Mouse (Mus musculus): ENCODE data around the gene Pinlyp. TPM values are rescaled to one million over a fixed set of nuclear protein-coding genes. Genes with fewer than 3 reads are reported as not detected.

The Pinlyp gene
- polyA plus RNA-seq, 1 experiment from 2014 or later, result not detected

GRCm38 (mm10) chr7:24587330-24588105, 41.6 kb upstream of the Pinlyp start, which contains the start of the genes Ethe1 and Zfp575:
TSS of gene Ethe1 (plus strand) at chr7:24587543.
TSS of gene Zfp575 (minus strand) at chr7:24587641.
- H3K9me3 ChIP-seq (ENCODE audit: control insufficient read depth, low read length), result no peaks in the 10 kb centered on the region
- no peaks in the 10 kb centered on the region for H3K4me1 ChIP-seq (ENCODE audit: control insufficient read depth, insufficient read depth, low read length)
- no peaks in the 10 kb centered on the region for H3K36me3 ChIP-seq (ENCODE audit: control insufficient read depth, insufficient read depth, low read length)
- peaks cover 17% of the 10 kb centered on the region for H3K27me3 ChIP-seq (ENCODE audit: control insufficient read depth, insufficient read depth, low read length)
- H3K4me2 ChIP-seq (ENCODE audit: low read depth, low read length), result peak within 1 kb of the TSS; percentile 68
- H3K27ac ChIP-seq (ENCODE audit: low read depth, low read length), result no peak within 1 kb of the TSS
- peak; percentile 67 for ATAC-seq (ENCODE audit: low read depth)
- peak within 1 kb of the TSS; percentile 51 for H3K4me3 ChIP-seq (ENCODE audit: low read depth, low read length)
- peak within 1 kb of the TSS; percentile 71 for H3K9ac ChIP-seq (replicated peaks; ENCODE audit: low read depth, low read length)
- WGBS, result 6% methylated on average over 30 of the region's 30 CpGs

GRCm38 (mm10) chr7:24586828-24587227, 40.9 kb upstream of the Pinlyp start:
- peak overlapping the region; percentile 71 for H3K9ac ChIP-seq (replicated peaks; ENCODE audit: low read depth, low read length)
- 8% methylated on average over 8 of the region's 8 CpGs for WGBS
- peak; percentile 60 for ATAC-seq (ENCODE audit: low read depth)
- peak overlapping the region; percentile 68 for H3K4me2 ChIP-seq (ENCODE audit: low read depth, low read length)
- no peaks in the 10 kb centered on the region for H3K9me3 ChIP-seq (ENCODE audit: control insufficient read depth, low read length)
- H3K27ac ChIP-seq (ENCODE audit: low read depth, low read length), result no peak overlapping the region
- no peaks in the 10 kb centered on the region for H3K4me1 ChIP-seq (ENCODE audit: control insufficient read depth, insufficient read depth, low read length)
- peaks cover 17% of the 10 kb centered on the region for H3K27me3 ChIP-seq (ENCODE audit: control insufficient read depth, insufficient read depth, low read length)
- H3K4me3 ChIP-seq (ENCODE audit: low read depth, low read length), result peak overlapping the region; percentile 51
- no peaks in the 10 kb centered on the region for H3K36me3 ChIP-seq (ENCODE audit: control insufficient read depth, insufficient read depth, low read length)

GRCm38 (mm10) chr7:24585995-24586394, 40.1 kb upstream of the Pinlyp start:
- WGBS, result 46% methylated on average over 16 of the region's 16 CpGs
- H3K4me3 ChIP-seq (ENCODE audit: low read depth, low read length), result no peak overlapping the region
- H3K27ac ChIP-seq (ENCODE audit: low read depth, low read length), result no peak overlapping the region
- no peaks in the 10 kb centered on the region for H3K36me3 ChIP-seq (ENCODE audit: control insufficient read depth, insufficient read depth, low read length)
- ATAC-seq (ENCODE audit: low read depth), result peak; percentile 19; the same call in 1 of the 2 replicates
- H3K4me2 ChIP-seq (ENCODE audit: low read depth, low read length), result no peak overlapping the region
- no peak overlapping the region for H3K9ac ChIP-seq (replicated peaks; ENCODE audit: low read depth, low read length)
- H3K9me3 ChIP-seq (ENCODE audit: control insufficient read depth, low read length), result no peaks in the 10 kb centered on the region
- peaks cover 17% of the 10 kb centered on the region for H3K27me3 ChIP-seq (ENCODE audit: control insufficient read depth, insufficient read depth, low read length)
- H3K4me1 ChIP-seq (ENCODE audit: control insufficient read depth, insufficient read depth, low read length), result no peaks in the 10 kb centered on the region

- 91% methylated on average over 6 of the region's 6 CpGs for whole genome bisulfite sequencing
- no peak overlapping the region for H3K27ac ChIP-seq (ENCODE audit: low read depth, low read length)
These were observed 39.0 kb upstream of the Pinlyp start for GRCm38 (mm10) chr7:24584876-24585275.

GRCm38 (mm10) chr7:24577811-24578210, 31.9 kb upstream of the Pinlyp start:
- Histone ChIP-seq H3K4me3 (ENCODE audit: low read depth, low read length) (no peak overlapping the region), H3K36me3 (ENCODE audit: control insufficient read depth, insufficient read depth, low read length) (no peaks in the 10 kb centered on the region), H3K27ac (ENCODE audit: low read depth, low read length) (no peak overlapping the region), H3K9me3 (ENCODE audit: control insufficient read depth, low read length) (no peaks in the 10 kb centered on the region), H3K4me2 (ENCODE audit: low read depth, low read length) (no peak overlapping the region), H3K27me3 (ENCODE audit: control insufficient read depth, insufficient read depth, low read length) (no peaks in the 10 kb centered on the region), H3K4me1 (ENCODE audit: control insufficient read depth, insufficient read depth, low read length) (no peaks in the 10 kb centered on the region), H3K9ac (replicated peaks; ENCODE audit: low read depth, low read length) (no peak overlapping the region)
- 95% methylated on average over 10 of the region's 10 CpGs for WGBS
- no peak for ATAC-seq (ENCODE audit: low read depth)

More at GRCm38 (mm10) chr7:24584876-24585275, 39.0 kb upstream of the Pinlyp start:
- Histone ChIP-seq H3K27me3 (ENCODE audit: control insufficient read depth, insufficient read depth, low read length) (peaks cover 17% of the 10 kb centered on the region), H3K4me2 (ENCODE audit: low read depth, low read length) (no peak overlapping the region), H3K4me1 (ENCODE audit: control insufficient read depth, insufficient read depth, low read length) (no peaks in the 10 kb centered on the region), H3K9me3 (ENCODE audit: control insufficient read depth, low read length) (no peaks in the 10 kb centered on the region), H3K4me3 (ENCODE audit: low read depth, low read length) (no peak overlapping the region), H3K9ac (replicated peaks; ENCODE audit: low read depth, low read length) (no peak overlapping the region), H3K36me3 (ENCODE audit: control insufficient read depth, insufficient read depth, low read length) (no peaks in the 10 kb centered on the region)
- ATAC-seq (ENCODE audit: low read depth), result no peak

GRCm38 (mm10) chr7:24574224-24574796, 28.4 kb upstream of the Pinlyp start:
- H3K9ac ChIP-seq (replicated peaks; ENCODE audit: low read depth, low read length), result no peak overlapping the region
- H3K27ac ChIP-seq (ENCODE audit: low read depth, low read length), result no peak overlapping the region
- no peaks in the 10 kb centered on the region for H3K9me3 ChIP-seq (ENCODE audit: control insufficient read depth, low read length)
- 64% methylated on average over 12 of the region's 12 CpGs for WGBS
- no peaks in the 10 kb centered on the region for H3K27me3 ChIP-seq (ENCODE audit: control insufficient read depth, insufficient read depth, low read length)
- no peak overlapping the region for H3K4me3 ChIP-seq (ENCODE audit: low read depth, low read length)
- no peaks in the 10 kb centered on the region for H3K4me1 ChIP-seq (ENCODE audit: control insufficient read depth, insufficient read depth, low read length)
- H3K36me3 ChIP-seq (ENCODE audit: control insufficient read depth, insufficient read depth, low read length), result no peaks in the 10 kb centered on the region
- H3K4me2 ChIP-seq (ENCODE audit: low read depth, low read length), result no peak overlapping the region
- no peak for ATAC-seq (ENCODE audit: low read depth)

- H3K9ac ChIP-seq (replicated peaks; ENCODE audit: low read depth, low read length), result no peak overlapping the region
- peaks cover 4% of the 10 kb centered on the region; the same call in 1 of the 2 replicates for H3K36me3 ChIP-seq (ENCODE audit: control insufficient read depth, insufficient read depth, low read length)
- WGBS, result 51% methylated on average over 5 of the region's 5 CpGs
- no peak for ATAC-seq (ENCODE audit: low read depth)
- no peak overlapping the region for H3K4me2 ChIP-seq (ENCODE audit: low read depth, low read length)
- H3K27me3 ChIP-seq (ENCODE audit: control insufficient read depth, insufficient read depth, low read length), result no peaks in the 10 kb centered on the region
- H3K4me1 ChIP-seq (ENCODE audit: control insufficient read depth, insufficient read depth, low read length), result no peaks in the 10 kb centered on the region
- no peak overlapping the region for H3K4me3 ChIP-seq (ENCODE audit: low read depth, low read length)
- no peak overlapping the region for H3K27ac ChIP-seq (ENCODE audit: low read depth, low read length)
- H3K9me3 ChIP-seq (ENCODE audit: control insufficient read depth, low read length), result no peaks in the 10 kb centered on the region
These were observed 26.5 kb upstream of the Pinlyp start for GRCm38 (mm10) chr7:24572455-24572854.

GRCm38 (mm10) chr7:24571071-24571470, 25.2 kb upstream of the Pinlyp start:
- Histone ChIP-seq H3K9ac (replicated peaks; ENCODE audit: low read depth, low read length) (no peak overlapping the region), H3K36me3 (ENCODE audit: control insufficient read depth, insufficient read depth, low read length) (peaks cover 10% of the 10 kb centered on the region), H3K27me3 (ENCODE audit: control insufficient read depth, insufficient read depth, low read length) (no peaks in the 10 kb centered on the region), H3K27ac (ENCODE audit: low read depth, low read length) (no peak overlapping the region), H3K4me1 (ENCODE audit: control insufficient read depth, insufficient read depth, low read length) (no peaks in the 10 kb centered on the region), H3K9me3 (ENCODE audit: control insufficient read depth, low read length) (no peaks in the 10 kb centered on the region), H3K4me3 (ENCODE audit: low read depth, low read length) (no peak overlapping the region), H3K4me2 (ENCODE audit: low read depth, low read length) (no peak overlapping the region)
- ATAC-seq (ENCODE audit: low read depth), result no peak
- WGBS, result 90% methylated on average over 4 of the region's 4 CpGs

GRCm38 (mm10) chr7:24568512-24568911, 22.6 kb upstream of the Pinlyp start:
- no peak overlapping the region for H3K4me3 ChIP-seq (ENCODE audit: low read depth, low read length)
- no peaks in the 10 kb centered on the region for H3K9me3 ChIP-seq (ENCODE audit: control insufficient read depth, low read length)
- H3K9ac ChIP-seq (replicated peaks; ENCODE audit: low read depth, low read length), result no peak overlapping the region
- ATAC-seq (ENCODE audit: low read depth), result no peak
- WGBS, result 89% methylated on average over 4 of the region's 4 CpGs
- no peak overlapping the region for H3K4me2 ChIP-seq (ENCODE audit: low read depth, low read length)
- no peak overlapping the region for H3K27ac ChIP-seq (ENCODE audit: low read depth, low read length)
- peaks cover 10% of the 10 kb centered on the region for H3K36me3 ChIP-seq (ENCODE audit: control insufficient read depth, insufficient read depth, low read length)
- no peaks in the 10 kb centered on the region for H3K4me1 ChIP-seq (ENCODE audit: control insufficient read depth, insufficient read depth, low read length)
- no peaks in the 10 kb centered on the region for H3K27me3 ChIP-seq (ENCODE audit: control insufficient read depth, insufficient read depth, low read length)

Measured in neural tube, embryonic 14.5 days (tissue).